Mouse (Mus musculus): ENCODE measurements around the gene Ctsl. TPM values are rescaled to one million over a fixed set of nuclear protein-coding genes. Genes with fewer than 3 reads are reported as not detected.

Gene Ctsl
- polyA plus RNA-seq, 1 experiment from 2014 or later, result 112 TPM

DNA sequence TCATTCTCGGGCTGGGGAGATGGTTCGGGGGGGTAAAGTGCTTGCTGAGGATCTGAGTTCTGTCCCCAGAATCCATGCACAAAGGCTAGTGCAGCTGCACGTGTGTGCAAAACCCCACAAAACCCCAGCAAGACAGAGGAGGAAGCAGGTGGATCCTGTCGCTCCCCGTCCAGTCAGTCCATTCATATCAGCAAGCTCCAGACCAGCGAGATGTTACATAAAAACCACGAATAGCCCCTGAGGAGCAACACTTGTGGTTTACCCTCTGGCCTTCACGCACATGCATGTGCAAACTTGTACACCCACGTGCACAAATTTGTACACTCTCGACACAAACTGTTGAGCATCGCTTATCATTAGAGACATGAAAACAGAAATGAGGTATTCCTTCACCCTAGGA, 60.8 kb downstream of the Ctsl start:
- Histone ChIP-seq H3K9me3 (no peaks in the 10 kb centered on the region), H3K4me3 (no peak overlapping the region), H3K9ac (replicated peaks) (no peak overlapping the region), H3K27me3 (no peaks in the 10 kb centered on the region), H3K27ac (replicated peaks) (no peak overlapping the region), H3K4me2 (replicated peaks) (no peak overlapping the region), H3K4me1 (peaks cover 8% of the 10 kb centered on the region; the same call in 1 of the 2 replicates), H3K36me3 (no peaks in the 10 kb centered on the region)
- no peak for ATAC-seq (replicated peaks)
- WGBS, result 88% methylated on average over 11 of the region's 11 CpGs

Other genes with a start within 250 kb of the Ctsl start
- 0.37 and 1.2 TPM in 2 replicates for gene Slc35d2, start 241.5 kb downstream of the Ctsl start, polyA plus RNA-seq (2015; fragmentation: Nextera tagmentation; extraction: Ambion mirVana)
- gene Zfp367, start 217.7 kb downstream of the Ctsl start, polyA plus RNA-seq (2015; fragmentation: Nextera tagmentation; extraction: Ambion mirVana), result 12.7 and 14.4 TPM in 2 replicates
- 17.1 and 18.2 TPM in 2 replicates for gene Habp4, start 209.1 kb downstream of the Ctsl start, polyA plus RNA-seq (2015; fragmentation: Nextera tagmentation; extraction: Ambion mirVana)
- 2.8 and 3.0 TPM in 2 replicates for gene Cdc14b, start 95.6 kb downstream of the Ctsl start, polyA plus RNA-seq (2015; fragmentation: Nextera tagmentation; extraction: Ambion mirVana)
- gene Aaed1, start 58.2 kb downstream of the Ctsl start, polyA plus RNA-seq (2015; fragmentation: Nextera tagmentation; extraction: Ambion mirVana), result 10.2 and 10.3 TPM in 2 replicates
- 25.1 and 25.4 TPM in 2 replicates for gene Cdk20, start 61.4 kb upstream of the Ctsl start, polyA plus RNA-seq (2015; fragmentation: Nextera tagmentation; extraction: Ambion mirVana)
- gene Fam240b, start 126.9 kb upstream of the Ctsl start, polyA plus RNA-seq (2015; fragmentation: Nextera tagmentation; extraction: Ambion mirVana), result not detected in 2 replicates